Mouse (Mus musculus) stomach, postnatal 0 days (tissue): Measurements from ENCODE around the gene Palmd. TPM values are rescaled to one million over a fixed set of nuclear protein-coding genes. Genes with fewer than 3 reads are reported as not detected.

Source experiments
- ATAC-seq: fragments of 200-750 bp; cut with Nextera tagmentation; 2 replicates; pipeline ENCODE4 v1.8.0; 2017; ENCODE audit not compliant: low FRiP score, low TSS enrichment
- DNase-seq: peaks from one replicate; pipeline ENCODE4 v3.0.0-alpha.2; 2016; ENCODE audit warnings: low spot score
- H3K27ac ChIP-seq: fragments of 300-500 bp; sonication (generic); replicated peaks from 2 replicates; pipeline ENCODE4 v1.5.1; 2014; ENCODE audit warnings: mild to moderate bottlenecking, control low read depth
- H3K27me3 ChIP-seq: fragments of 300-500 bp; sonication (generic); 2 replicates; pipeline ENCODE4 v1.6.1; 2014; ENCODE audit warnings: low read length; ENCODE audit not compliant: control insufficient read depth, insufficient read depth
- H3K36me3 ChIP-seq: fragments of 300-500 bp; sonication (generic); 2 replicates; pipeline ENCODE4 v1.6.1; 2014; ENCODE audit warnings: low read length, mixed read lengths; ENCODE audit not compliant: control insufficient read depth, insufficient read depth
- H3K4me1 ChIP-seq: fragments of 300-500 bp; sonication (generic); replicated peaks from 2 replicates; pipeline ENCODE4 v1.6.1; 2014; ENCODE audit warnings: antibody characterized with exemption; ENCODE audit not compliant: control insufficient read depth, insufficient read depth
- H3K4me2 ChIP-seq: fragments of 300-500 bp; sonication (generic); replicated peaks from 2 replicates; pipeline ENCODE4 v1.6.1; 2014; ENCODE audit warnings: low read depth, mild to moderate bottlenecking, control low read depth, moderate library complexity
- H3K4me3 ChIP-seq: fragments of 300-500 bp; sonication (generic); 2 replicates; pipeline ENCODE4 v1.5.1; 2014; ENCODE audit warnings: low read depth, low read length, control low read depth
- H3K9ac ChIP-seq: fragments of 300-500 bp; sonication (generic); 2 replicates; pipeline ENCODE4 v1.6.1; 2014; ENCODE audit warnings: mild to moderate bottlenecking, low read length, control low read depth, mixed read lengths
- H3K9me3 ChIP-seq: fragments of 300-500 bp; sonication (generic); 2 replicates; pipeline ENCODE4 v1.6.1; 2016; ENCODE audit warnings: low read length; ENCODE audit not compliant: control insufficient read depth
- CTCF ChIP-seq: IDR thresholded peaks from 2 replicates; pipeline ENCODE4 v1.5.1; 2016; ENCODE audit warnings: antibody characterized with exemption, low read depth, mild to moderate bottlenecking, moderate library complexity
- EP300 ChIP-seq: optimal IDR thresholded peaks from 2 replicates; pipeline ENCODE3; 2016; ENCODE audit warnings: antibody characterized with exemption
- WGBS: fragments of 180-500 bp; shearing (Covaris S2); extraction: QIAGEN DNeasy Blood & Tissue Kit; methylation state at CpG from one replicate; pipeline ENCODE4 v1.1.7; 2014; 5-methylcytosine and 5-hydroxymethylcytosine counted together
- polyA plus RNA-seq: library from polyadenylated mRNA; unstranded; fragments of >200 nt; fragmentation: Nextera tagmentation; extraction: Ambion mirVana; gene quantifications from 2 replicates; pipeline ENCODE4 v1.2.1, GENCODE M21; 2015

Gene Palmd
- polyA plus RNA-seq, 1 experiment from 2014 or later: 7.6 TPM

DNA sequence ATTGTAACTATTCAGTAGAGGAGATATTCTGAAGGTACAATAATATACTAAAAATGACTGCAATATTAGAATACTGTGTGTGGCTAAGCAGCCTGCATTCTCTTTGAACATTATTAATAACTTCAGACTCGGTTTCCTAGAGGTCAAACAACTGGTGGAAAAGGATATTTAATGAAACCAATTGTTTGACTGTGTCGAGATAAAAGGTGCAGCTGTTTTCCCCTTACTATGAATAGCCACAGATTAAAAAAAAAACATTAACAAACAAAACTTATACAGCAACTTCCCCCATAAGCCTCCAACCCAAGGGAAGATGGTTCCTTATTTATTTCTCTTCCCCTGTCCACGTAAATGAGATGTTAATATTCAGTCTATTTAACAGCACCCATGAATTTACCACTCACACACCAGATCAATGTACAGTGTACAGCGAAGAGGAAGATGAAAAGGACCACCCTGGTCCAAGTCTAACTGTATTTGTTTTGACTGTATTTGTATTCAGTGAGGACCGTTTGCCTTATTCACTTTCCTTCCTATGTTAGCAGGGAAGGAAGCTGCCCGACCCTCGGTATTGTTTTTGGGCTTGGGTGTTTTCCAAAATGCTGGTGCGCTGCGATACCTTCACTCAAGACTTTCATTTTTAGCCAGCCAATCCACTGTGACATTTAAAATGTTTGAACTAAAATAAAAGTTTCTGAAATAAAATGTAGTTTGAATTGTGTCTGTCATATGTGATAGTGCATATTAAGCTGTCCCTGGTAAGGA, 13.2 kb upstream of the Palmd start:
- no peaks in the 10 kb centered on the region for H3K27me3 ChIP-seq
- no peak overlapping the region for H3K27ac ChIP-seq
- 63% methylated on average over 9 of the region's 9 CpGs for WGBS
- TF ChIP-seq EP300 (no peak), CTCF (no peak)
- H3K4me1 ChIP-seq: no peaks in the 10 kb centered on the region
- no peak overlapping the region for H3K4me2 ChIP-seq
- H3K4me3 ChIP-seq: no peak overlapping the region
- ATAC-seq (no peak), DNase-seq (no peak)
- H3K9me3 ChIP-seq: no peaks in the 10 kb centered on the region
- no peaks in the 10 kb centered on the region for H3K36me3 ChIP-seq
- H3K9ac ChIP-seq: no peak overlapping the region

DNA sequence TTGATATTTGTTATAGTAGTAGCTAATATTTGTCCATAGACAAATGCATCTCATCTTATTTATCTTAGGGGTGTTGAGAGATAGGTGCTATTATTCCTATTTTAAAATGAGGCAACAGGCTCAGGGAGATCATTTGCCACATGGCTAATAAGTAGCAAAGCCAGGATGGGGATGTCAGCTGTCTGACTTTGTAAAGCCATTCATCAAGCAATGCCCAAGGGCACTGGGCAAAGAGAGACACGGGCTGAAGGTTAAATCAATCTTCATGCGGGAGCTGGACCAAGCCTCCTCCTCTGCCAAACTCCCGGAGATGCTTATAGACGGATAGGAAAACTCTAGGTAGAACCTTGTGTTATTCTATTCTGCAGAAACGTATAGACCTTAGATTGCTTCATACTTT, 999 bp upstream of the Palmd start:
- no peak for TF ChIP-seq CTCF
- no peak for TF ChIP-seq EP300
- Histone ChIP-seq H3K27ac (no peak overlapping the region), H3K4me1 (peaks cover 2% of the 10 kb centered on the region; the same call in 1 of the 2 replicates), H3K9me3 (no peaks in the 10 kb centered on the region), H3K9ac (no peak overlapping the region), H3K4me2 (no peak overlapping the region), H3K36me3 (no peaks in the 10 kb centered on the region), H3K27me3 (no peaks in the 10 kb centered on the region), H3K4me3 (no peak overlapping the region)
- ATAC-seq (no peak), DNase-seq (no peak)
- 56% methylated on average over 5 of the region's 5 CpGs for WGBS

DNA sequence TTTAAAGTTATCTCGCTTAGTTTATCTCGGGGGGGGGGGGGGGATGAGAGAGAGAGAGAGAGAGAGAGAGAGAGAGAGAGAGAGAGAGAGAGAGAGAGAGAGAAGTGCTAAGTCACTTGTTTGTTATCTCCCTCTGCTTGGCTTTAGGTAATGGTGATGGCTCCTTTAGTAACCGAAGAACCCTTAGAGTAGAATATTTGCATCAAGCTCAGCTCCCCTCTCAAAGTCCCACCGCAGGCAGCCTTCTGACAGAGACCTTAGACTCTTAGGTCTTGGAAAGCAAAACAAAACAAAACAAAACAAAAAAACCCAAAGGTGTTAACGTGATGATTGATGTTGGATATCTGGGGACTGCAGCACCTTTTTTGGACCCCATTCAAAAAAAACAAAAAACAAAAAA, 216 bp upstream of the Palmd start:
- Histone ChIP-seq H3K27ac (no peak overlapping the region), H3K27me3 (no peaks in the 10 kb centered on the region), H3K36me3 (no peaks in the 10 kb centered on the region), H3K4me2 (peak overlapping the region; percentile 60), H3K4me1 (peaks cover 2% of the 10 kb centered on the region; the same call in 1 of the 2 replicates), H3K9ac (no peak overlapping the region), H3K4me3 (peak overlapping the region; percentile 43; the same call in 1 of the 2 replicates), H3K9me3 (no peaks in the 10 kb centered on the region)
- WGBS: 27% methylated on average over 3 of the region's 5 CpGs
- TF ChIP-seq CTCF: no peak
- no peak for TF ChIP-seq EP300
- DNase-seq (no peak), ATAC-seq (no peak)

DNA sequence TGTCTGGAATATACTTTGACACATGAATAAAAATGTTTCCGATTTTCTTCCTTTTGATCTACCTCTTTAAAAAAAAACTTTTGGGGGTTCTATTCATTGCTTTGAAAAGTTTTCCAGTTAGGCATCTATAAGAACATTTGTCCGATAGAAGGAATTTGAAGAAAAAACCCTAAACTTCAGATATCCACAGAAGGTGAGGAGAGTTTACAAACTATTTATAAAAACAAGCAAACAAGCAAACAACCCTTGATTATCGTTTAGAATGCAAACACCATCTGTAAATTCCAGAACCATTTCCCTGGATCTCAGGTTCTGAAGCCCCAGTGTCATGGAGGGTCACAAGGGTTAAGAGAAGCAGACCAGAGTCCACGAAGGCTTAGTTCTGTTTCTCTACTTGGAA, 820 bp downstream of the Palmd start, which contains the start of gene 4930455H04Rik:
TSS of gene 4930455H04Rik (plus strand) at position 301 of the 400 bp plus-strand sequence.
- H3K9ac ChIP-seq: peak within 1 kb of the TSS; percentile 58
- peaks cover 2% of the 10 kb centered on the region; the same call in 1 of the 2 replicates for H3K4me1 ChIP-seq
- no peak for ATAC-seq
- no peaks in the 10 kb centered on the region for H3K9me3 ChIP-seq
- H3K4me3 ChIP-seq: peak within 1 kb of the TSS; percentile 43
- no peak for TF ChIP-seq EP300
- no peak for TF ChIP-seq CTCF
- H3K27me3 ChIP-seq: no peaks in the 10 kb centered on the region
- peak within 1 kb of the TSS; percentile 60 for H3K4me2 ChIP-seq
- 46% methylated on average over 4 of the region's 4 CpGs for WGBS
- no peak for DNase-seq
- peak within 1 kb of the TSS; percentile 65; the same call in 1 of the 2 replicates for H3K27ac ChIP-seq
- no peaks in the 10 kb centered on the region for H3K36me3 ChIP-seq

DNA sequence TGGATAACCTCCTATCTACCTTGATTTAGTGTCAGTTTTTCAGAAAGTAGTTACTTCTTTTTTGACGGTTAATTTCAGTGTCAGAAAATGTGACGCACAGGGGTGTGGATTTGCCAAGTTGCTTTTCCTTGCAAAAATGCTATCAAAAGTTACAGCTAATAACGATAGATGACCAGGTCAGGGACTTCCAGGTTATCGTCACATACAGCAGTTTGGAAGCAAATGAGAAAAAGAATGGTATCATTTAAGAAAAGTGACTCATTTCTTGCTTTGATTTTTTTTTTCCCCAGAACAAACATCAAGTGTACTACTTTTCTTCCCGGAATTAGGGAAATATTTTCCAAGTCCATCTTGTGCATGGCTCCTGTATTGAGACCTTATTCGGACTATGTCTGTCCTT, 1.4 kb downstream of the Palmd start:
- TF ChIP-seq EP300 (no peak), CTCF (no peak)
- DNase-seq (no peak), ATAC-seq (no peak)
- WGBS: 60% methylated on average over 6 of the region's 6 CpGs
- peak overlapping the region; percentile 20; the same call in 1 of the 2 replicates for H3K4me2 ChIP-seq
- H3K9me3 ChIP-seq: no peaks in the 10 kb centered on the region
- no peak overlapping the region for H3K27ac ChIP-seq
- H3K27me3 ChIP-seq: no peaks in the 10 kb centered on the region
- no peaks in the 10 kb centered on the region for H3K36me3 ChIP-seq
- peak overlapping the region; percentile 43; the same call in 1 of the 2 replicates for H3K4me3 ChIP-seq
- no peak overlapping the region for H3K9ac ChIP-seq
- peaks cover 2% of the 10 kb centered on the region; the same call in 1 of the 2 replicates for H3K4me1 ChIP-seq

DNA sequence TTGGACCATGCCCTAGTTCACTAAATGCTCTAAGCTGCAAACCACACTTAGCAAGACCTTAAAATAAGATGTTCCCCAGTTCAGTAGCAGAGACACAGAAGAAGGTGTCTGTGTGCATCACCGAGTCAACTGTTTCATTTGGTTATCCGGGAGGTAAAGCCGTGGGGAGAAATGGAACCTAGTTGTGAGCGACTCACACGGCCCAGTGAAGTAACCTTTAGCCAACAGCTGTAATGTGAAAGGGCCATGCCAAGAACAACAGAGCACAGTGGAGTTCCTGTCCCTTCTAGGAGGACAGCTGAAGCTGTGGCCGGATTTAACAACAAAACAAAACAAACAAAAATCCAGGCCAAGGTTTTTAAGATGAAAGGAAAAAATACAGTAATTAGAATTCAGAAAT, 2.0 kb downstream of the Palmd start:
- Histone ChIP-seq H3K27ac (no peak overlapping the region), H3K4me1 (peaks cover 2% of the 10 kb centered on the region; the same call in 1 of the 2 replicates), H3K4me2 (peak overlapping the region; percentile 41), H3K4me3 (0 out of 2 replicates have a peak overlapping the region, but pooled peaks have one; percentile 43), H3K9ac (no peak overlapping the region), H3K9me3 (no peaks in the 10 kb centered on the region), H3K27me3 (no peaks in the 10 kb centered on the region), H3K36me3 (no peaks in the 10 kb centered on the region)
- 46% methylated on average over 6 of the region's 6 CpGs for WGBS
- ATAC-seq (no peak), DNase-seq (no peak)
- TF ChIP-seq CTCF: no peak
- TF ChIP-seq EP300: no peak
